Mouse (Mus musculus): ENCODE results near the gene D3Ertd254e.
"Not testable (repeated sequence)": the region's sequence is repeated elsewhere in the genome, so short reads cannot be mapped to it uniquely, and the experiment has no call there.

Gene D3Ertd254e

GRCm38 (mm10) chr3:36150934-36151686, at the start of gene D3Ertd254e:
TSS of gene D3Ertd254e (plus strand) at chr3:36151017.
- DNase-seq (ENCODE audit: low spot score): peak; percentile 43

- DNase-seq (ENCODE audit: low spot score): no peak
Observed at GRCm38 (mm10) chr3:36116076-36116475, 34.7 kb upstream of the D3Ertd254e start.

GRCm38 (mm10) chr3:36119684-36120548, 30.9 kb upstream of the D3Ertd254e start:
- DNase-seq (ENCODE audit: low spot score): no peak

- DNase-seq (ENCODE audit: low spot score): not testable (repeated sequence)
Observed at GRCm38 (mm10) chr3:36126176-36126575, 24.6 kb upstream of the D3Ertd254e start.

GRCm38 (mm10) chr3:36136152-36136551, 14.7 kb upstream of the D3Ertd254e start:
- no peak for DNase-seq (ENCODE audit: low spot score)

GRCm38 (mm10) chr3:36137560-36137959, 13.3 kb upstream of the D3Ertd254e start:
- DNase-seq (ENCODE audit: low spot score): no peak

GRCm38 (mm10) chr3:36138171-36138660, 12.6 kb upstream of the D3Ertd254e start:
- no peak for DNase-seq (ENCODE audit: low spot score)

GRCm38 (mm10) chr3:36138996-36139395, 11.8 kb upstream of the D3Ertd254e start:
- DNase-seq (ENCODE audit: low spot score): no peak

- DNase-seq (ENCODE audit: low spot score): no peak
Observed at GRCm38 (mm10) chr3:36150537-36150933, 282 bp upstream of the D3Ertd254e start.

- DNase-seq (ENCODE audit: low spot score): no peak
Observed at GRCm38 (mm10) chr3:36155268-36155667, 4.5 kb downstream of the D3Ertd254e start.

GRCm38 (mm10) chr3:36170670-36171210, 19.9 kb downstream of the D3Ertd254e start:
- no peak for DNase-seq (ENCODE audit: low spot score)

GRCm38 (mm10) chr3:36171348-36171747, 20.5 kb downstream of the D3Ertd254e start:
- no peak for DNase-seq (ENCODE audit: low spot score)

GRCm38 (mm10) chr3:36173761-36174160, 22.9 kb downstream of the D3Ertd254e start:
- no peak for DNase-seq (ENCODE audit: low spot score)

- DNase-seq (ENCODE audit: low spot score): no peak
Observed at GRCm38 (mm10) chr3:36181519-36181918, 30.7 kb downstream of the D3Ertd254e start.

- DNase-seq (ENCODE audit: low spot score): no peak
Observed at GRCm38 (mm10) chr3:36186510-36186909, 35.7 kb downstream of the D3Ertd254e start.

GRCm38 (mm10) chr3:36189243-36189642, 38.4 kb downstream of the D3Ertd254e start:
- no peak for DNase-seq (ENCODE audit: low spot score)

GRCm38 (mm10) chr3:36201098-36201497, 50.3 kb downstream of the D3Ertd254e start:
- DNase-seq (ENCODE audit: low spot score): no peak

GRCm38 (mm10) chr3:36202932-36203331, 52.1 kb downstream of the D3Ertd254e start:
- no peak for DNase-seq (ENCODE audit: low spot score)

GRCm38 (mm10) chr3:36207520-36208264, 56.9 kb downstream of the D3Ertd254e start:
- DNase-seq (ENCODE audit: low spot score): no peak

GRCm38 (mm10) chr3:36209776-36210555, 59.1 kb downstream of the D3Ertd254e start:
- no peak for DNase-seq (ENCODE audit: low spot score)

GRCm38 (mm10) chr3:36210939-36211338, 60.1 kb downstream of the D3Ertd254e start:
- no peak for DNase-seq (ENCODE audit: low spot score)

All from urinary bladder, postnatal 10 days (tissue).